Mouse (Mus musculus) gastrocnemius, postnatal 25 days (tissue): ENCODE data around the gene Zfp710. TPM values are rescaled to one million over a fixed set of nuclear protein-coding genes. Genes with fewer than 3 reads are reported as not detected.
"Not testable (repeated sequence)": the region's sequence is repeated elsewhere in the genome, so short reads cannot be mapped to it uniquely, and the experiment has no call there.

Experiments used
- DNase-seq: peaks from one replicate; pipeline ENCODE4 v3.0.0; 2022
- total RNA-seq, 2 experiments: library from RNA; stranded (reverse); gene quantifications; 1 replicate in 1 of 2; 2 replicates in 1 of 2; pipeline ENCODE4 v1.2.3; 2021

Zfp710 gene
- total RNA-seq, 2 experiments from 2014 or later, result 20.8 to 27.9 TPM

DNA sequence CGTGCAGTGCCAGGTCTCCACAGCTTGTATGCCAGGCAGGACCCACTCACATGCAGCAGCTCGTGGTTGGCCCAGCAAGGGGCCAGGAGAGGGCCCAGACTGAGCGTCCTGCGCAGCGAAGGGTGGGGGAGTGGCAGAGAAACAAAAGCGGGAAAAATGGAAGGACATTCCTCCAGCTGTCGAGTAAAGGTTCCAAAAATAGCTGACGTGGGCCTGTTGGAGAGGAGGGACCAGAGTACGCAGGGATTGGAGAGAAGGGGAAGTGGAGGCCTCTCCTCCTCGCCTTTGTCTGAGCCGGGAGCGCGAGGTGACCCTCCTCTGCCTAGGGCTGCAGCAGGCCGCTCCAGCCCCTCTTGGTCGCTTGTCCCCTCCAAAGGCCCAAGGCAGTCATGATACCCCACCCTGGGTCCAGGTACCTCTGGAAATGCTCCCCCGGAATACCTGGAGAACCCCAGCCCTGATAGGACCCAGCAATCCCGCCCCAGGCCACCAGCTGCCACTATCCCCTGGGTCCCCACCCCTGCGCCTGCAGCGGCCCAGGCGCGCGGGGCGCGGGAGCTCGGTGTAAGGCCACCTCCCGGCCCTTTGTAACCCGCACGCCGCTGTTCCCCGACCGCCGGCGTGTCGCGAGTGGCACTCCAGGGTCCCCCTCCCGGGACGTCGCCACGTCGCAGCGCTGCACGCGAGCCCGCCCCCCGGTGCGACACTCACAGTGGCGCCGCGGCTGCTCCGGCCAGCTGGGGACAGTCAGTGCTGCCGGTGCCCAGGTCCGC, 90.0 kb downstream of the Zfp710 start:
- DNase-seq, result peak; percentile 55

DNA sequence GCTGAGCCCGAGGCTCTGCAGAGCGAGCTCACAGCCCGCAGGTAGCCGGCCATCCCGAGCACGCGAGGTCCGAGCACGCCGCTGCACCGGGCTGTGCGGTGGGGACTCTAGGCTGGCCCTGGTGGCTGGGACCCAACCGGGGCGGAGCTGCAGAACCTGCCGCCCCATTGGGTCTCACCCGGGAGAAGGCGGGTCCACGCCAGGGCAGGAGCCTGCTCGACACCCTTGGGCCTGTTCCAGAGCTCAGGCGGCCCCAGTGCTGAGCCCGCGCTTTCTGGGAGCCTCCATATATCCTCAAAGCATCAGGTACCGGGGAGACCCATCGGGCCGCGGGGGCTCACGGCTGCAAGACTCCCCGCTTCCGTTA, 90.6 kb downstream of the Zfp710 start, which contains the start of gene Idh2:
Idh2 (minus strand) TSS at position 169 of the 367 bp plus-strand sequence.
- peak; percentile 96 for DNase-seq

DNA sequence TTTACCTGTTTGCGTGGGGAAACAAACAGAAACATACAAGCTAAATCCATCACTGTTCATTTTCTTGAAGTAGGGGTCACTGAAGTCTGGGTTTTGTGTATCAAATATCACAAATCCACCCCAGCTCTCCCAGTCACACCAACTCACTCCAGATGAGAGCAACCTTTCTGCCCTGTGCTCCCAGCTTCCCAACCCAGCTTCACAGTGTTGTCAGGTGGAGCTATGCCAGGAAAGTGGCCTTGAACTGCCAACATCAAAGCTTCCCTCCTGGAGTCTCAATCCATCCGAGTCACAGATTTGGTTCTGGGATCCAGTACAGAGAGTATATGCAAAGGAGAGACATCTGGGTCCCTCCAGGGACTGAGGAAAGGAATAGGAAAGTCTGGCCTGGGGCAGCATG, 91.5 kb downstream of the Zfp710 start:
- DNase-seq, result no peak

DNA sequence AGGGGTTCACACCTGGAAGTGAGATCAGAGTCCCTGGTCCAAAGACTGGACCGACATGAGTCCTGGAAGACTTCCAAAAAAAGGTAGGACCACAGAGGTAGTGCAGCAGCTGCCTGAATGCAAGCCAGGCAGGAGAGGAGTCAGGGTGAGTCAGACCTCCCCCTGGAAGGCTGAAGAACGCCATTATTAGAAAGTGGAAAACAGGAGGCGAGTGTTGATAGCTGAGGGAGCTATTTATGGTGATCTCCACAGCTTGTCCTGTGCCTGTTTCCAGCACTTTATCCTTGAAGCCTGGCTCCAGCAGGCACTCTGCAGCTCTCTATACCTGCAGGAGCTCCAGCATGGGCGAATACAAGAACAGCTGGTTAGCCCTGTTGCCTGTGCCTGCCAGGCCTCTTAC, 94.6 kb downstream of the Zfp710 start:
- DNase-seq, result peak; percentile 56

DNA sequence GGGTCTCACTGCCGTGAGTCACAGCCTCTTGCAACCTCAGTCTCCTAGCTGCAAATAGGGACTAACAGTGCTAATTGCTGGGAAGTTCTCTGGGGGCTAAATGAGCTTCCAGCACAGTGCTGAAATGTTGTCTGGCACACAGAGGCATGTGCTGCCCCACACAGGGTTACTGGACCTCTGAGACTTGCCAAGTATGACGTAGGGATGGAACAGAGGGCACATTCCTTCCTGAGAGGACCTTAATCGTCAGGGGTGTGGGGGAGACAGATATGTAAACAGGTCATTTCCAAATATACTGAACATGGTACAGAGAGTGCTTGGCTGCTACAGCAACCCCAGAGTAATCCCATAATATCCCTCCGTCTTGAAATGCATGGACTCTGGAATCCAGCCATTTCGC, 96.5 kb downstream of the Zfp710 start:
- DNase-seq, result no peak

DNA sequence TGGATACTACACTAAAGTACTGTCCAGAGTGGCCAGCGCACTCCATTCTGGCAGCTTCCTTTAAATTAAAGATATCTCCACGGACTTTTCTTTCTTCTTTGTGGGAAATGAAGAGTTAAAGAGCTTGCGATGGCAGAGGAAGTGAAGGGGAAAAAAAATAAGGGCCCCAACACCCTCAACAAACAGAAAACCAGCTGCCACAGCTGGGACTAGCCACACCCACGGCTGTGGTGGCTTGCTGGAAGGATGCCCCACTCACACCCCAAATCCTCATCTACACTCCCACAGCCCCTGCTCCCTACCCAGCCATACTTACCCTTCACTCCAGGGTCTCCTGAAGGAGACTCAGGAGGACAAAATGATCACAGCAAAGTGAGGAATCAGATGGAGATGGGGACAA, 98.5 kb downstream of the Zfp710 start:
- DNase-seq, result peak; percentile 41

DNA sequence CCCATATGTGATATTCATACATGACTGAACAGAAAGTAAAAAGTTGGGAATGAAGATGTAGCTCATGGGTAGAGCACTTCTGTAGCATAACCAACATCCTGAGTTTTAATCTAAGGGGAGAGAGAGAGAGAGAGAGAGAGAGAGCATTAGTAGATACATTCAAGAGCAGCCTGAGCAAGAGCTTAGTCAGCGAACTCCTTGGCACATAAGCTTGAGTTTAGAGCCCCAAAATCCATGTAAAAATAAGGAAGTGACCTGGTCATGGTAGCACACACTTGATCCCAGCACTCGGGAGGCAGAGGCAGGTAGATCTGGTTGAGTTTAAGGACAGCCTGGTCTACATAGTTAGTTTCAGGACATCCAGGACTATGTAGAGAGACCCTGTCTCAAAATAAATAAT, 99.1 kb downstream of the Zfp710 start:
- DNase-seq, result no peak

DNA sequence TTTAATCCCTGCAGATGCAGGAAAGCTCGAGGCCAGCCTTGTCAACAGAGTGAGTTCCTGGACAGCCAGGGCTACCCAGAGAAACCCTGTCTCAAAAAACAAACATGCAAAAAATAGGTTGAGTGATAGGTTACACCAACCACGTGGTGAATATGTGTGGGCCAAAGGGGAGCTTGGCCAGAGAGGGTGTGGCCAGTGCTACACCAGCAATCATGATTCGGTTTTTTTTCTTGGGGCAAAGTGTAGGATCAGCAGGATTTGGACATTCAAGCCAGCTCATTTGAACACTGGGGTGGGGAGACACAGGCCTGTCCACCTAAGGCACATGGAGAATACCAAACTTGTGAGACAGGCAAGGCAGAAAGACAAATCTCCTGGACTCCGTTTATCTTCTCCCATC, 104.7 kb downstream of the Zfp710 start:
- DNase-seq, result peak; percentile 69

DNA sequence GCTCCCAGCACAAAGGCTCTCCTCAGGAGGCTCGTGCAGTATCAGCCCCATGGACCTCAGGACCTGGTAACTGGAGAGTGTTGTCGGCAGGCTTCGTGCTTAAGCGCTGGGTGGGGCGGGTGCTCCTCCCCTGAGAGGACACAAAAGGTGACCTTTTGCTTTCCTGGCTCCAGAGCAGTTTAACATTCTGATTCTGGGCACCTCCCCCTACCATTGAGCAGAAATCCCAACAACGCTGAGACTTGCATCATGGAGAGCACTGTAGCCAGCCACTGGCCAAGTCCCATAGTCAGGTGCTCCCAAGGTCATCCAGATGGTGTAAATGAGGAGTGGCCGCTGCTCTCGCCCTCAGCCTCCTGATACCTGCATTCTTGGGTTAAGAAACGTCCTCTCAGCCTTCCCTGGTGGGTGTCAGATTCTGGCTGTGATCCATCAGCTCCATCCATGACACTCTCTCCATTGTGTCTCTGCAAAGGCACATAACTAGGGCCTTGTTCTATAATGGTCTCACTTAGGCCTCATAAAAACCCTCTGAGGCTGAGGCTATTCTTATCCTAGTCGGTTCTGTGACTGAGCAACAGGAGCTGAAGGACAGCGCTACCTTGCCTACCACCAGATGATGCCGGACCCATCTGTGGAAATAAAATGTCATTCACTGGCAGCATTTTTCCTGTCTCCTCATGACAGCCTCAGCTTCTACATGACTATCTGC, 105.9 kb downstream of the Zfp710 start:
- DNase-seq, result peak; percentile 23

DNA sequence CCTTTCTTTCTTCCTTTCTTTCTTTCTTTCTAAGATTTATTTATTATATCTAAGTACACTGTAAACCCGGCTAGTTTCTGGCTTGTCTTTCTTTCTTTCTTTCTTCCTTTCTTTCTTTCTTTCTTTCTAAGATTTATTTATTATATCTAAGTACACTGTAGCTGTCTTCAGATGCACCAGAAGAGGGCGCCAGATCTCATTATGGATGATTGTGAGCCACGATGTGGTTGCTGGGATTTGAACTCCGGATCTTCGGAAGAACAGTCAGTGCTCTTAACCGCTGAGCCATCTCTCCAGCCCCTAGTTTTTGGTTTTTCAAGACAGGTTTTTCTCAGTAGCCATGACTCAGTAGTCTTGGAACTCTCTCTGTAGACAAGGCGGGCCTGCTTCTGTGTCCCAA, 106.7 kb downstream of the Zfp710 start:
- not testable (repeated sequence) for DNase-seq

DNA sequence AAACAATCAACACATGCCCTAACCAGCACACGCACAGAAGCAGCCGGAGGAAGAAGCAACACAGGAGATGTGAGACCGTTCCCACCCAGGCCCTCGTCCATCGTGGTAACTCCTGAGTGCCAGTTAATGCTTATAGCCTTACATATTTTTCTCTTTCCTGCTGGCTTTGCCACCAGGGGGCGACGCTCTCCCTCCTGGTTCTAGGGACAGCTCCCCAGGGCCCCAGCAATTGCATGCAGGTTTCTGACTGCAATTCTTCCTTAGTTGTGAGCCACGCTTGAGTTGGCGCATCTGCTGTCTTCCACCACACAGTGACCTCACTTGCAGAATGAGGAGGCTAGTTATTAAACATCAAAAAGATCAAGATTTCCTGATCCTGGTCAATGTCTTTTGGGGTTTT, 107.9 kb downstream of the Zfp710 start:
- no peak for DNase-seq

DNA sequence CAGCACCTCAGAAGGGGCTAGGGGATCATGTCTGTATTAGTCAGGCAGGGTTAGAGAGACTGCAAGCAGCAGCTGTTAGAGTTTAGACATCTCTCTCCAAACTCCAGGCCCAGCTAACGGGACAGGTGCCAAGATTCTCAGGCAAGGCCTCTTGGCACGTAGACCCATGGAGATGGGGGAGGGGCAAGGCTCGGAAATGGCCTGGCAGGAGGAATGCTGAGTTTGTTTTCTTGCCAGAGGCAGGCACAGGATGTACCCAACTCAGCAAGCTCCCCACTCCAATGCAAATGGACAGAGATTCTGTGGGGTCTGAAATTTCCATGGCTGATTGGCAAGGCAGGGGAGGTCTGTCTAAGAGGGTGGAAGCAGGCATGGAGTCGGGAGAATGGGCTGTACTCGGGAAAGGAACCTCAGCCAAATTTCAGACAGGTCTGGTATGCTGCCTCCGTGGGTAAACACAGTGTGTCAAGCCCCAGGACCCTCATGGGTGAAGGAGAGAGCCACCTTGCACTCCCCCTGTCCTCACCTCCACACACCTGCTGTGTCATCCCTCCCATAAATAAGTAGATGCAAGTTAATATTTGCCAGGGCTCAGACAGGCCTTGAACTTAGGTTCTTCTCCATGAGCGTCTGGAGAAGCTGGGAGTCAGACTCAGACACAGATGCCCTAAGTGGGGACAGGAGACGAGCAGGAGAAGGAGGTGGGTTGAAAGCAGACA, 110.0 kb downstream of the Zfp710 start:
- peak; percentile 85 for DNase-seq

DNA sequence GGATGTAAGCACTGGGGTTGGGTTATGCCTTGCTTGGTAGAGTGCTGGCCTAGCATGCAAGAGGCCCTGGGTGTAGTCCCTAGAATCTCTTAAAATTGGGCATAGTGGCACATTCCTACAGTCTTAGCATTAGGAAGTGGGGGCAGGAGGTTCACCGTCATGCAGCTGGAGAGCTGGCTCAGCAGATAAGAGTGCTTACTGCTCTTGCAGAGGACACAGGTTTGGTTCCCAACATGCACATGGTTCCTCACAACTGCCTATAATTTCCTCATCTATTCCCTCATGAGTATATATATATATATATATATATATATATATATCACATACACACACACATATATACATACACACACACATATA, 110.5 kb downstream of the Zfp710 start:
- DNase-seq, result no peak

DNA sequence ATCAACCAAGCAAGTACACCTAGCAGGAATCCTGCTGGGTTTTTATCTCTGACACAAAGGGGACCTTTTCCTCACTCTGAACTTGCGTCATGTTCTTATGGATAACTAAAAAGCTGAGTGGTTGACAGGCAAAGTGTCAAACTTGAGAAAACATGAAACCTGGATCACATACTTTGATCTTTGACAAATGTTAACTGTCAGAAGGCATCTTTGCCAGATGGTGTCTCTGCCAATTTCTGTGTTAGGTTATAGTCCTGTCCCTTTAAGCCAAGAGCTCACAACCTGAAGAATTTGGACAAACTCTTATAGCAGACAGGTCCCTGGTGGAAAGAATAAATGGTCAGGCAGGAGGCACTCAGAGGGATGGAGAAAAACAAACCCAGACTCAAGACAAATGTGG, 113.8 kb downstream of the Zfp710 start:
- DNase-seq, result no peak

DNA sequence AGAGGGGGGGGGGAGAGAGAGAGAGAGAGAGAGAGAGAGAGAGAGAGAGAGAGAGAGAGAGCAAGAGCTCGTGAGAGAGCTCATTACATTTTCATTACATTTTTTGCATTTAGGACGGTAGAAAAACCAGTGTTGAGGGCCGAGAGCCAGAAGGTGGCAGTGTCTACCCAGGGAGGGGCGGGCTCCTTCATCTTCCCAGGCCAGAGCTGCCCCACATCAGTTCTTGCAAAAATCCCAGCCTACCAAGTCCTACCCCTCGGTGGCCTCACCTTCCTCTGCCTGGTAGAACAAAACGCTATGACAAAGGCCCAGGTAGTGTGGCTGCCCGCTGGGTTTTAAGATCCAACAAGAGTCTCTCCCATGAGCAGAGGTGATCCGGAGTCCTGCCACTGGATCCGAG, 116.2 kb downstream of the Zfp710 start:
- DNase-seq, result peak; percentile 44

Other genes with a start within 250 kb of the Zfp710 start
- not detected for gene Mesp1, start 231.0 kb upstream of the Zfp710 start, total RNA-seq
- gene Mesp2, start 214.1 kb upstream of the Zfp710 start, total RNA-seq, result not detected
- gene Anpep, start 163.8 kb upstream of the Zfp710 start, total RNA-seq, result 1 to 10 TPM; 5.7 to 6.3 TPM
- 10 to 100 TPM; 16.9 to 17.1 TPM for gene Ap3s2, start 104.2 kb upstream of the Zfp710 start, total RNA-seq
- gene Arpin, start 89.5 kb upstream of the Zfp710 start, total RNA-seq, result 1 to 10 TPM; 3.6 to 3.8 TPM
- gene Idh2, start 90.6 kb downstream of the Zfp710 start, total RNA-seq, result 100 to 1,000 TPM; 102 to 256 TPM
- 1 to 10 TPM; 1.6 to 2.5 TPM for gene Sema4b, start 162.0 kb downstream of the Zfp710 start, total RNA-seq
- 1 to 10 TPM; 5.8 to 8.5 TPM for gene Cib1, start 208.0 kb downstream of the Zfp710 start, total RNA-seq
- under 1 TPM; 0.77 to 0.91 TPM for gene Gdpgp1, start 208.1 kb downstream of the Zfp710 start, total RNA-seq
- not detected for gene Ttll13, start 221.6 kb downstream of the Zfp710 start, total RNA-seq
- 10 to 100 TPM; 20.4 to 22.4 TPM for gene Ngrn, start 236.4 kb downstream of the Zfp710 start, total RNA-seq
- 1 to 10 TPM; 2.9 to 3.7 TPM for gene Vps33b, start 244.8 kb downstream of the Zfp710 start, total RNA-seq